Mouse (Mus musculus) embryo, embryonic 10.5 days (tissue): ENCODE measurements at regions not wholly inside any gene's neighbourhood (a gene's known extent, or its start where the extent isn't known, plus 50 kb on each side); places are given as distances from the start of the nearest gene placed in this dataset.

Source experiments
- DNase-seq: peaks from one replicate; pipeline ENCODE4 v3.0.0-alpha.2; 2015; ENCODE audit warnings: low spot score

GRCm38 (mm10) chr12:39952854-39953253, 85.0 kb downstream of the Arl4a start:
- DNase-seq: no peak

- DNase-seq: no peak
These were observed 85.9 kb downstream of the Arl4a start for GRCm38 (mm10) chr12:39951911-39952310.

- DNase-seq: no peak
These were observed 87.5 kb downstream of the Arl4a start for GRCm38 (mm10) chr12:39950270-39950801.

- no peak for DNase-seq
These were observed 94.9 kb downstream of the Arl4a start for GRCm38 (mm10) chr12:39942910-39943309.

- DNase-seq: no peak
These were observed 96.7 kb downstream of the Arl4a start for GRCm38 (mm10) chr12:39941162-39941561.

GRCm38 (mm10) chr12:39939017-39939416, 98.8 kb downstream of the Arl4a start:
- DNase-seq: no peak

GRCm38 (mm10) chr12:39938211-39938610, 99.6 kb downstream of the Arl4a start:
- DNase-seq: no peak

- DNase-seq: no peak
These were observed 101.5 kb downstream of the Arl4a start for GRCm38 (mm10) chr12:39936331-39936730.

GRCm38 (mm10) chr12:39935775-39936174, 102.0 kb downstream of the Arl4a start:
- no peak for DNase-seq

- no peak for DNase-seq
These were observed 102.9 kb downstream of the Arl4a start for GRCm38 (mm10) chr12:39934877-39935276.

GRCm38 (mm10) chr12:39931251-39931650, 106.6 kb downstream of the Arl4a start:
- no peak for DNase-seq

- no peak for DNase-seq
These were observed 109.9 kb downstream of the Arl4a start for GRCm38 (mm10) chr12:39927902-39928301.

- no peak for DNase-seq
These were observed 110.8 kb downstream of the Arl4a start for GRCm38 (mm10) chr12:39927014-39927413.

GRCm38 (mm10) chr12:39921481-39921880, 116.3 kb downstream of the Arl4a start:
- no peak for DNase-seq

- peak; percentile 60 for DNase-seq
These were observed 117.3 kb downstream of the Arl4a start for GRCm38 (mm10) chr12:39920466-39920913.

GRCm38 (mm10) chr12:39919909-39920308, 117.9 kb downstream of the Arl4a start:
- DNase-seq: no peak

- no peak for DNase-seq
These were observed 149.3 kb downstream of the Arl4a start for GRCm38 (mm10) chr12:39888493-39888892.

- DNase-seq: no peak
These were observed 152.5 kb downstream of the Arl4a start for GRCm38 (mm10) chr12:39885366-39885765.

- no peak for DNase-seq
These were observed 157.5 kb downstream of the Arl4a start for GRCm38 (mm10) chr12:39880309-39880708.

GRCm38 (mm10) chr12:39873917-39874316, 163.9 kb downstream of the Arl4a start:
- no peak for DNase-seq

- DNase-seq: no peak
These were observed 176.0 kb downstream of the Arl4a start for GRCm38 (mm10) chr12:39861797-39862196.

- DNase-seq: no peak
These were observed 186.2 kb downstream of the Arl4a start for GRCm38 (mm10) chr12:39851610-39852009.

GRCm38 (mm10) chr12:39849346-39850058, 188.3 kb downstream of the Arl4a start:
- no peak for DNase-seq

GRCm38 (mm10) chr12:39840615-39841014, 197.2 kb downstream of the Arl4a start:
- no peak for DNase-seq
